10 mouse cellular contexts compared by ENCODE assay signal in the genomic region with DNA sequence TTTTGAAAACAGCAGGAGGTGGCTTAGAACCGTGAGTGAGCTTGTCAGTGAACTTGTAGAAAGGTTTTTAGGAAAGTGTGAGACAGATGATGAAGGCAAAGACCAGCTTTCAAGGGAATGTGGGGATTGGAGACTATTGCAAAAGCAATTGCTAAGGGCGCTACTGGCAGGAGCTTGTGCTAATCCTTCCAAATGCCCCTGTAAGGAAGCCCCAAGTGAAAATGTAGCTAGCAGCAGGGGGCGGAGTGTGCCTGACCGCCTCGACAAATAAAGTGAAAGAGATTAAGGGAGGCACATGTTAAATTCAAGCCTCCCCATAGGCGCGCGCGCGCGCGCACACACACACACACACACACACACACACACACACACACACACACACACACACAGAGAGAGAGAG. TPM values are rescaled to one million over a fixed set of nuclear protein-coding genes. Genes with fewer than 3 reads are reported as not detected.
DNase-seq lines count a peak whose midpoint lies in the region; ATAC-seq and TF ChIP-seq lines count a peak whose summit lies in the region.
"Not testable (repeated sequence)": the region's sequence is repeated elsewhere in the genome, so short reads cannot be mapped to it uniquely, and the experiment has no call there.
"Had no signal": no experiment of that assay in that cellular context is flagged by ENCODE, and none has a peak within 500 bp of the region (broad histone marks: within the 10 kb centered on the region; RNA-seq: fewer than 3 reads in every experiment).

No protein-coding gene starts in this region.

- not testable (repeated sequence) for H3K9ac ChIP-seq in hindbrain, embryonic 13.5 days; liver, embryonic 11.5 days (ENCODE audit: low read depth, low read length)

- not testable (repeated sequence) for ATAC-seq in hindbrain, embryonic 13.5 days (ENCODE audit: low FRiP score); liver, embryonic 11.5 days (replicated peaks; ENCODE audit: low FRiP score)

- peak; percentile 20; the same call in 1 of the 2 replicates for TF ChIP-seq CTCF in gastrocnemius, adult 2 months (IDR thresholded peaks at IDR 0.05)

- peak overlapping the region; percentile 4 for H3K4me3 ChIP-seq in gastrocnemius, adult 2 months
- H3K4me3 ChIP-seq in hindbrain, embryonic 13.5 days; liver, embryonic 11.5 days (ENCODE audit: low read depth, low read length): not testable (repeated sequence)
- H3K4me3 ChIP-seq in midbrain, embryonic 10.5 days, result peak overlapping the region; percentile 21; the same call in 1 of the 2 replicates

- intact Hi-C loops in gastrocnemius, adult 2 months (cut with DNase I), result loop anchor here (5.0 to 10.0 kb wide), 2 partner anchors 60 to 167 kb away; no protein-coding TSS in a partner anchor

- DNase-seq in NIH3T3 (ENCODE audit: low read depth), result peak; percentile 25
- peak; percentile 71 for DNase-seq in embryo, embryonic 10 days (ENCODE audit: low spot score)
- peak; percentile 27 for DNase-seq in gastrocnemius, adult 2 months
- peak; percentile 29 to 65 for DNase-seq in kidney, postnatal 36 days
- DNase-seq in liver, embryonic 11.5 days (ENCODE audit: low spot score), result not testable (repeated sequence)
- peak; percentile 59 for DNase-seq in midbrain, embryonic 10.5 days (ENCODE audit: low spot score)
- peak; percentile 13 for DNase-seq in skeletal muscle tissue, adult 2 months (ENCODE audit: low read depth, low spot score)

- H3K4me2 ChIP-seq in hindbrain, embryonic 13.5 days, result peak overlapping the region; percentile 25; the same call in 1 of the 2 replicates
- peak overlapping the region; percentile 33; the same call in 1 of the 2 replicates for H3K4me2 ChIP-seq in liver, embryonic 11.5 days

- WGBS in hindbrain, embryonic 13.5 days, result 23% methylated on average over 12 of the region's 12 CpGs
- 17% methylated on average over 12 of the region's 12 CpGs for WGBS in liver, embryonic 11.5 days
- WGBS in midbrain, embryonic 10.5 days, result 10% methylated on average over 7 of the region's 12 CpGs

- not testable (repeated sequence) for H3K4me1 ChIP-seq in hindbrain, embryonic 13.5 days (replicated peaks); liver, embryonic 11.5 days (replicated peaks; ENCODE audit: control insufficient read depth, insufficient read depth, low read length)
- H3K4me1 ChIP-seq in midbrain, embryonic 10.5 days, result peaks cover 18% of the 10 kb centered on the region

- not testable (repeated sequence) for H3K36me3 ChIP-seq in hindbrain, embryonic 13.5 days; liver, embryonic 11.5 days (ENCODE audit: control insufficient read depth, insufficient read depth, low read length); midbrain, embryonic 10.5 days

- not testable (repeated sequence) for H3K27ac ChIP-seq in gastrocnemius, adult 2 months; hindbrain, embryonic 13.5 days; liver, embryonic 11.5 days (ENCODE audit: low read depth, low read length); midbrain, embryonic 10.5 days (replicated peaks)

- not testable (repeated sequence) for H3K9me3 ChIP-seq in hindbrain, embryonic 13.5 days; liver, embryonic 11.5 days (ENCODE audit: control insufficient read depth, low read length); midbrain, embryonic 10.5 days (replicated peaks)

- not testable (repeated sequence) for H3K27me3 ChIP-seq in hindbrain, embryonic 13.5 days; liver, embryonic 11.5 days (replicated peaks; ENCODE audit: control insufficient read depth, insufficient read depth, low read length); midbrain, embryonic 10.5 days (ENCODE audit: low read depth, poor library complexity, severe bottlenecking)

RNA-seq across cellular contexts. Expression of a gene that starts 5.4 kb away (rescaled TPM):
- not detected for total RNA-seq in gastrocnemius, adult 2 months (2021)
- polyA plus RNA-seq in hindbrain, embryonic 13.5 days (2015; fragmentation: Nextera tagmentation; extraction: Ambion mirVana), result not detected in 2 replicates
- polyA plus RNA-seq in liver, embryonic 11.5 days (2014; fragmentation: Nextera tagmentation; extraction: Ambion mirVana), result not detected in 2 replicates
- not detected in 2 replicates for polyA plus RNA-seq in midbrain, embryonic 10.5 days (2016; fragmentation: Nextera tagmentation; extraction: Ambion mirVana)
- polyA plus RNA-seq: CD4-positive, CD25-positive, alpha-beta regulatory T cell, adult 4 months; neural tube, embryonic 13.5 days had no signal

RNA-seq across cellular contexts. Expression of a gene that starts 16.5 kb away (rescaled TPM):
- total RNA-seq in gastrocnemius, adult 2 months (2021), result not detected
- 0.29 TPM in 1 of 2 replicates, not detected in the other for polyA plus RNA-seq in hindbrain, embryonic 13.5 days (2015; fragmentation: Nextera tagmentation; extraction: Ambion mirVana)
- not detected in 2 replicates for polyA plus RNA-seq in liver, embryonic 11.5 days (2014; fragmentation: Nextera tagmentation; extraction: Ambion mirVana)
- 0.14 TPM in 1 of 2 replicates, not detected in the other for polyA plus RNA-seq in midbrain, embryonic 10.5 days (2016; fragmentation: Nextera tagmentation; extraction: Ambion mirVana)
- polyA plus RNA-seq: CD4-positive, CD25-positive, alpha-beta regulatory T cell, adult 4 months had no signal

RNA-seq across cellular contexts. Expression of a gene that starts 16.6 kb away (rescaled TPM):
- total RNA-seq in gastrocnemius, adult 2 months (2021), result not detected
- polyA plus RNA-seq in hindbrain, embryonic 13.5 days (2015; fragmentation: Nextera tagmentation; extraction: Ambion mirVana), result not detected in 2 replicates
- polyA plus RNA-seq in liver, embryonic 11.5 days (2014; fragmentation: Nextera tagmentation; extraction: Ambion mirVana), result not detected in 2 replicates
- not detected in 2 replicates for polyA plus RNA-seq in midbrain, embryonic 10.5 days (2016; fragmentation: Nextera tagmentation; extraction: Ambion mirVana)
- polyA plus RNA-seq: CD4-positive, CD25-positive, alpha-beta regulatory T cell, adult 4 months; neural tube, embryonic 13.5 days had no signal

RNA-seq across cellular contexts. Expression of a gene that starts 31.7 kb away (rescaled TPM):
- not detected for total RNA-seq in gastrocnemius, adult 2 months (2021)
- not detected in 2 replicates for polyA plus RNA-seq in hindbrain, embryonic 13.5 days (2015; fragmentation: Nextera tagmentation; extraction: Ambion mirVana)
- polyA plus RNA-seq in liver, embryonic 11.5 days (2014; fragmentation: Nextera tagmentation; extraction: Ambion mirVana), result not detected in 2 replicates
- not detected in 2 replicates for polyA plus RNA-seq in midbrain, embryonic 10.5 days (2016; fragmentation: Nextera tagmentation; extraction: Ambion mirVana)
- polyA plus RNA-seq: CD4-positive, CD25-positive, alpha-beta regulatory T cell, adult 4 months; neural tube, embryonic 13.5 days had no signal
